Mouse (Mus musculus) kidney, postnatal 10 days (tissue): ENCODE data around the gene Rabac1.

Experiments
- DNase-seq: peaks from one replicate; pipeline ENCODE4 v3.0.0; 2021; ENCODE audit warnings: mixed read lengths

Rabac1 gene

DNA sequence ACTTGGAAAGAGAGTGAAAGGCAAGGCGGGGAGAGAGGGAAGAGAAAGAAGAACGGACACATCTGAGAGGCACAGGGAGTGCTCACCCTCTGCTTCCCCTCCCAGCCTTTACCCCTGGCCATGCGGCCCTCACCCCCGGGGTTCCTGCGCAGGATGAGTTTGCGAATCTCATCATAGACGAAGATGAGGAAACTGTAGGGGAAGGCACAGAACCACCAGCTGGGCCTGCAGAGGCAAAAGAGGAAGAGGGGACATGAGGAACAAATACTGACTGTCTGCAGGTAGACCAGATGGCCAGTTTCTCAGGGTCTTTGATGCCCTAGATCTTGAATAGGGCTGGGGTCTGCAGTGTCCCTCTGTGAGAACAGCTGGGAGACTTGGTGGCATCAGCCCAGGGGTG, 6.2 kb upstream of the Rabac1 start:
- DNase-seq, result no peak

DNA sequence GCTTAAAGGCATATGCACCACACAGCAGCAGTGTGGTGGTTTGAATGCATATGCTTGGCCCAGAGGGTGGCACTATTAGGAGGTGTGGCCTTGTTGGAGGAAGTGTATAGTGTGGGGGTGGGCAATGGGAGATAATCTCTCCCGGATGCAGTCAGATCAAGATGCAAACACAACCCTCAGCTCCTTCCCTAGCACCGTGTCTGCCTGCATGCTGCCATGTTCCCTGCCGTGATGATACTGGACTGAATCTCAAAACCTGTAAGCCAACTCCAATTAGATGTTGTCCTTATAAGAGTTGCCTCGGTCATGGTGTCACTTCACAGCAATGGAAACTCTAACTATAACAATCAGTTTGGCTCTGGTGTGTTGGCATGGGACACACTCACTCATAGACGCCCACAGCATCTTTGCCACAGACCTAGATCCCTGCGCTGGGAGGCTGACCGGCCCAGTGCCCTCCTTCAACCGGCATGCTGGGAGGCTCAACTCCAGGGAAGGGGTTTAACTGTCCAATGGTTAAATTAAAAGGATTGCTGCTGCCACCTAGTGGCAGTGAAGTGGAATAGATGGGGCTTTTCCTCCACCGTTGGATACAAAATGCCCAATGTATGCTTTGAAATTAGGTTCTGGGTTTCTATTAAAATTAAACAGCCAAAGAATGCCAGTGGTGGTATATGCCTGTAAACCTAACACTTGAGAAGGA, 2.5 kb upstream of the Rabac1 start:
- DNase-seq, result peak; percentile 34

DNA sequence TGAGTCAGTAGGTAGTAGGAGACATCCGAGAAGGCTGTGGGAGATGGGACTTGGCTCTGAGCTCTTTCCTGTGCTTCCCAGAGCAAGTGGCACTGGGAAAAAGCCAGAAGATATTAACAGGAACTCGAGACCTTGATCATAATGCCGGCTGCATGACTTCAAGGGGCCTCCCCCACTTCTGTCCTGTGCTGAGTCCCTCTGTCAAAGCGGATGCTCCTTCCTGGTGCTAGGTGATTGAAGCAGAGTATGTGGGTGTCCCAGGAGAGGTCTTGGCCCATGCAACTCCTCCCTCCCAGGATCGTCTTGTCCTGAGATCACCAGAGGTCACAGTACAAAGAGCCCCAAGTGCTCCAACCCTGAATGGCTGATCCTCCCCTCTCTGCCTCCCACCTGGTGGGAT, 1.3 kb upstream of the Rabac1 start:
- no peak for DNase-seq

DNA sequence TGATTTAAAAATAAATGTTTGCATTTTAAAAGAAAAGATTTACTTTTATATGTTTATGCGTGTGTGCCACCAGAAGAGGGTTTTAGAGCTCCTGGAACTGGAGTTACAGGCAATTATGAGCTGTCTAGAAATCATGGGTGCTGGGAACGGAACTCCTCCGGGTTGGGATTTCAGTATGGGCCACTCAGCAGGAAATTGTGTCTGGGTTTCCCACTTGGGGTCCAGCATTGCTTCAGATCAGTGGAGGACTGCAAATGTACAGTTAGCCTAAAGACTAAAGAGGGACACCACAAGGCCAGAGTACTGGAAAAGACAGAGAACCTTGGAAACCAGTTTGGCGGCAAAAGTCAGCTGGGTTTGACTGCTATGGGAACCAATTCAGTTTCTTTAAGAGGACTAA, 654 bp upstream of the Rabac1 start:
- no peak for DNase-seq

DNA sequence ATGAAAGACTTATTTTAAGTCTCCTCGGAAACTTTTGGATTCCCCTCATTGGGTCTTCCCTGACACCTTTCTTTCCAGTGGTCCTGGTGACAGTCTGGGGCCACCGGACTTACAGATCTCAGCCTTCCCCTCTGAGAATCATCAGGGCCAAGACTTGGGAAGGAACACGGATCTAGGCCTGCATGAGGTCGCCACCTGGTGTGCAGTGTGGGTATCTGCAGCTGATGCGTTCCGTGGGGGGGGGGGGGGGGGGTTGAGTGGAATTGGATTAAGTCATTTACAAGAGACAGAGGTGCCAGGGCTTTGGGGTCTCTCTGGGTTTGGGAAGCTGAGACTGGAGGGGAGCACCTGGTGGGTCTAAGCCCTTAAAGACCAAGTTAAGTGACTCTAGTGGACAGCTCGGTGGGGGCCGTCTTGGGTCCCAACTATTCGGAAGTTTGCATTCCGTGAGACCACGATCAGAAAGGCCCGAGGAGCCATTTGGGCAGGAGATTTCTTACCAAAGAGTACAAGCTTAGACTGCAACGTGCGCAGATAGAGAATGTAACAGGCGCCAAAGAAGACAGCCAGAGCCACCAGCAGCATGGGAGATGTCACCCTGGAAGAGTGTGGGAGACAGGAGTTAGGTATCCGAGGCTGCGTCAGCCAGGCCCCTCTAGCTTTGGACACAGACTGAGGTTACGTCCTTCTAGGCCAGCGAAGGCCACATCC, 1.1 kb downstream of the Rabac1 start:
- peak; percentile 61 for DNase-seq

DNA sequence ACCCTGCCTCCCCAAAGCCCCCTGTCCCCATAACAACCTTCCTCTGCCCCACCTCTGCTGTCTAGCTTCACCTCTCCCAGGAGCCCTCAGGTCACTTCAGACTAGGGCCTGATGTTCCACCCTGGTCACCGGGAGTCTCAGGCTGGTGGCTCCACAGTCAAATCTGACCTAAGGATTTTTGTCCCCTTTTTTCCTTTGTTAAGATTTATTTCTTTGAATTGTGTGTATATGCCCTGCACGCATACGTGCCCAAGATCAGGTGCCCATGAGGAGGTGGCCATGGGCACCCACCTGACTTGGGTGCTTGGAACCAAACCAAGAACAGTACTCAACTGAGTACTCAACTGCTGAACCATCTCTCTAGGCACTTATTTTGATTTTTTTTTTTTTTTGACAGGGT, 2.2 kb downstream of the Rabac1 start:
- no peak for DNase-seq

DNA sequence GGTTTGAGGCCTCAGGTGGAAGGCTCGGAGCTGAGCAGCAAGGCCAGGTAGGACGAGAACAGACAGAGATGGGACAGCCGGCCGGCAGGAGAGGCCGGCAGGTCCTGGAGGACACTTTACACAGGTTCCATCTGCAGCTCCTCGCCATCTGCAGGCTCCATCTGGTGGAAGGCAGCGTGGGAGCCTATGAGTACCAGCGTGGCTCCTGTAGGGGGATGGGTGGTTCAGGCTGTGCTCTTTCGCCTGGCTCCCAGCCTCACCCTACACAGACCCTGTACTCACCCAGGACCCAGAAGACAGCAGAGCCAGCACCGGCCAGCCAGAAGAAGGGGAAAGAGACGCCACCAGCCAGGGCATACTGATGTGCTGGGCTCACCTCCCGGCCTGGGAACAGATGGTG, 2.7 kb downstream of the Rabac1 start:
- DNase-seq, result no peak

DNA sequence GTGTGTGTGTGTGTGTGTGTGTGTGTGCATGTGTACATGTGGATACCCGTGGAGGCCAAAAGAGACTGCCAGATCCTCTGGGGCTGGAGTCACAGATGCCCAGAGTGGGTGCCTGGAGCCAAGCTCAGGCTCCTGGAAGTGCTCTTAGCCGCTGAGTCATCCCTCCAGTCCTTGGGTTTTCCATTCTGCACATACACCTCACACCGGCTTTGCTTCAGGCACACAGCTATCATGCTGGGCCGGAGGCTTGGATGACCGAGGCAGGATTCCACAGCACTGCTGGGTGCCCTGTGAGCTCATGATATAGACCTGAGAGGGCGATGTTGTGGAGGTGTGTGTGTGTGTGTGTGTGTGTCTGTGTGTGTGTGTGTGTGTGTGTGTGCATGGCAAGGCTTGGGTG, 4.1 kb downstream of the Rabac1 start:
- DNase-seq, result no peak

DNA sequence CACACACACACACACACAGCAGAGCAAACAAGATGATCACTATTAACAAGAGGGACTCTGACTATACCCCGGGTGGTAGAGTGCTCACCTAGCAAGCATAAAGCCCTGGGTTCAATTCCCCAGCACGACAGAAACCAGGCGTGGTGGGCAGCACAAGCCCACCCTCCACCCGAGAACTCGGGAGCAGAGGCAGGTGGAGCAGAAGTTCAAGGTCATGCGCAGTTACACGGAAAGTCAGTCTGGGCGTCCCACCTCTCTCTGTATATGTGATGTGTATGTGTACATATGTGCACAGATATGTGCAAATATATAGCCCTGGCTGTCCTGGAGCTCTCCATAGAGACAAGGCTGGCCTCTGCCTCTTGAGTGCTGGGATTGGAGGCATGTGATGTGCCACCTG, 4.6 kb downstream of the Rabac1 start:
- no peak for DNase-seq

DNA sequence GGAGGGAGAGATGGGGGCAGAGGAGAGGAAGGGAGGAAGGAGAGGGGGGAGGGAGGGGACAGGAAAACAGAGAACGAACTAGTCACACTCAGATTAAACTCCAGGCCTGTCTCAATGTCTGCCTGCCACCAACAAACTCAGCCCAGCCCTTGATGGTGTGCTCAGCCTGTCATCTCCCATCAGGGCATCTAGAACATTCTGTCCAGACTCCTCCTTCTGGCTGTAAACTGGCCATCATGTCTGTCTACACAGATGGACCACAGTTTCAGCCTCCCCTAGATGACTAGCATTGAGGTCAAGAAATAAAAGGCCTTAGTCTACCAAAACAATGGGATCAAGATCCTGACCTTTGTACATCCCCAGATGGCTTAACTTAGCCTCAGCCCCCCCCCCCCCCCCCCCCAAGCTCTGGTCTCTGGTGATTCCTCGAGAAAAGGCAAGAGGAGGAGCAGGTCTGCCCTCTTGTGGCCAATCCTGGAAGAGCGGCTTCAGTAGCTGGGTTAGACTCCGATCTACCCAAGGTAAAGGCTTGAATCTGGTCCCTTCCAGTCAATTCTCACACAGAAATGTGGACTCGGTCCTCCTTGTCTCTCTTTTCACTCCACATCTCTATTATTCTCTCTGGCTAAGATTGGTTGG, 7.5 kb downstream of the Rabac1 start:
- DNase-seq, result peak; percentile 91

DNA sequence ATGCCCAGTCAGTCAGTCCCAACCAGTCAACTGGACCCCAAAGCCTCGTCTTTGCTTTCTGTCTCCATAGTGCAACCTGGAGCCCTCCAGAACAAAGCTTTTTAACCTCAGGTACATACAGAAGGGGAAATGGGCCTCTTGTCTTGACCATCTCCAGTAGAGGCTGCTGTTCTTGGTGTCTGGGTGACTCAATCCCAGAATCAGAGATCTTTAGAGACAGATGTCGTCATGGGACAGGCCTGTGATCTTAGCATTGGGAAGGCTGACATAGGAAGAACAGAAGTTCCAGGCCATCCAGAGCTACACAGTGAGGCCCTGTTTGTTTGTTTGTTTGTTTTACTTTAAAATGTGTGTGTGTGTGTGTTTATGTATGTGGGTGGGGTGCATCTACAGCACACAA, 8.3 kb downstream of the Rabac1 start:
- no peak for DNase-seq

DNA sequence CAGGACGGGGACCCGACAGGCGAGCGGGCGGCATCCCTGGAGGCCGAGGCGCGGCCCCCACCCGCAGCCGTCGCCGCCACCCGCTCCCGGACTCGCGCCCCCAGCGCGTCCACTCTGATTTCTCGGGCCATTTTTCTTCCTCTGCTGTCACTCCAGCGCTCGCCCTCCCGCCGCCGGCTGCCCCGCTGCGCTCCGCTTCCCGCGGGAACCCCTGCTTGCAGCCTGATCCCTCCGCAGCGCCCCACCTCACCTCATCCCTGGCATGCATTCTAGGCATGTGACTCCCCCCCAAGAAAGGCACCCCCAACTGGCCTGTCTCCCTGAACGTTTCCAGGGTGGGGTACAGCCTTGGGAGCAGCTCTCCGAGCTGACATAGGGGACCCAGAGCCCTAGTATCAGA, 17.3 kb downstream of the Rabac1 start:
- no peak for DNase-seq

DNA sequence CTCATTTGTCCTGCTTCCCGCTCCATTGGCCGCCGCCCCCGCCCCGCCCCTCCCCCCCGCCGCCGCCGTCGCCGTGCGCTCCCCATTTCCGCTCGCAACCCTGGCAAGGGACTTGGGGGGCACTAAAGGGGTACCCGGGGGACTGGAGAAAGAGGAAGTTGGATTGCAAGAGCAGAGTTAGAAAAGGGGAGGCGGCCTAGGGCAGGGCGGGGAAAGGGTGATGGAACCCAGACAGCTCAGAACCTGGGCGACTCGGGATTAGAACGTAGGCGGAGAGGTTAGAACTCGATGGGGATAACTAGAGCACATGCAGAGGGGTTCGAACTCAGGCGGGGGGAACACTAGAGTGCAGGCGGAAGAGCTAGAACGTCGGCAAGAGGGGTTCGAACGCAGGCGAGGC, 18.1 kb downstream of the Rabac1 start:
- no peak for DNase-seq

DNA sequence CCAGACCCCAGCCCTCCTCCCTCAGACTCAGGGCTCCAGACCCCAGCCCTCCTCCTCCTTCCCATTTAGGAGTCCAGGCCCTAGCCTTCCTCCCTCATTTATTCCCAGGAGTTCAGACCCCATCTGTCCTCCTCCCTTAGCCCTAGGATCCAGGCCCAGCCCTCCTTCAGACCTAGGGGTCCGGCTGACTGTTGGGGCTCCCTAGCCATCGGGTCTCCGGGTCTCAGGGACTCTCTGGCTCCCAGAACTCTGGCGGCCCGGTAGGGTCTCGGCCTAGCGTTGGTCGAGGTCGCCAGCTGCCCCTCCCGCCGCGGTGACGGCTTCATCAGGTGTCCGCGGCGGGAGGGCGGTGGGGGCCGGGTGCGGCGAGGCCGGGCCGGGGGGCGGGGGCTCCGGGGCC, 18.6 kb downstream of the Rabac1 start:
- DNase-seq, result no peak

DNA sequence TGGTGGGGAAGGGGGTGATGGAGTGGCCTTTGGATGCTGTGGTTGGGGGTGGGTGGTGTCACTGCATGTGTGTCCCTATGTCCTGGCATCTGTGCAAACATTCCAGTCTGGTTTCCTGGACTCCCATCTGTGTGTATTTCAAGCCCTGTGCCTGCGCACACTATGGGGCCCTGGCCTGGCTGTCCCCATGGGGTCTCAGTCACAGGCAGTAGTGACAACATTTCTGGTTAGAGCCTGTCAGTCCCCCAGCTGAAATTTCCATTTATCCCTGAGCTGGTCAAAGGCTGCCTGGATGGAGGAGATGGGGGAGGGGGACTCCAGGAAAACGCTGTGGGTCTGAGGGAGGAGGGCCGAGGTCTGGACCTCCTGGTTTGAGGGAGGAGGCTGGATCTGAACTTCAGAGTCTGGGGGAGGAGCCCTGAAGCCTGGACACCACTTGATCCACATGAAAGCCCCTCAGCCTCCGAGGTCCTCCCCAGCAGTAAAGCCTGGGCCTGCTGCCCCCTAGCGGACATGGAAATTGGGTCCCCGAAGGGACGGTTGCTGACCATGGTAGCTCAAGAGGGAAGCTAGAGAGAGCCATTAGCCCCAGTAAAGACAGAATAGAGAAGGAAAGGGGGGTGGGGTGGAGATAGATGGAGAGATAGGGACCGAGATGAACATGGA, 22.5 kb downstream of the Rabac1 start:
- DNase-seq, result peak; percentile 87

DNA sequence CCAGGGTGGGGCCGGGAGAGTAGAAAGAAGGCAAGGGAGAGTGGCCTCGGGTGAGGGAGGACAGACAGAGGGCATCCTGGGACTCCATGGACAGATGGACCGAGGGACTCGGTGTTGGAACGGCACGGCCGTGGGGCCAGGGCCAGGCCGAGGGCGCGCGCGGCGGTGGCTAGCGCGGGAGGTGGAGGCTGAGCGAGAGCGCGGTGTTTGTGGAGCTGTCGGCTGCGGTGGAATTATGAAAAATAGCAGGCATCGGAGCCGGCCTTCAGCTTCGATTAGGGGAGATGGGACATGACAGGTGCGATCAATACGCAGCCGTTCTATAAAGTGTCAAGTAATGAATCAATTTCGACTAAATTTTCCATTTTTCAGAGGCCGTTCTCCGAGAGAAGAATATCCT, 23.8 kb downstream of the Rabac1 start:
- no peak for DNase-seq

DNA sequence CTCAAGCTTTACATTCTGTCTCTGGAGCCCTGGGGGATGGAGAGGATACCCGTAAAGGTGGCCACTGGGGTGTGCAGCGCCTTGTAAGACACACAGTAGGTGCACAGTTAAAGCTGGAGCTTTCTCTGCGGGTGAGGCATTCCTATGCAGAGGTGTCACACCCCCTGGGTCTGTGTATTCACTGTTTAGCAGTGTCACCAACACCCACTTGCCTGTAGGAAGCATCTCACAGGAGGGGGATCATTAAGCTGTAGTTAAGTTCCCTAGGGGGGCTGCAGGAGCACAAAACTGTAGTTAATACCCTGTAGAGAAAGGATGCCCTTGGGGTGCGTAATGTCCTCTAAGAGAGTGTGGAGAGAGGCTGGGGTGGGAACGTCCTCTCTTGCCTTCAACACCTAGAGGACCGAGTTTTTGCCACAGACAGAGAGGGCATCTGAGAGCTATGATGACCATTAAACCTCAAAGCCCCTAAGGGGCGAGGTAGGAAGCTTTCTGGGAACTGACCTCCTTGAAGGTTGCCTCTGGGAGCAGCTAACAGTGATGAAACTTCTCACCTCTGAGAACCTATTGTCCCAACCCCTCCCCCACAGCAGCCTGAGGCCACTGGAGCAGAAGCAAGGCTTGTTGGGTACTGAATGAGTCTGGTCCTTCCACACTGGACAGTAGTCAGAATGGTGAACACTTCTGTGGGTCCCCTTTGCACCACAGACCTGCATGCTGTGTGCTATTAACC, 25.1 kb downstream of the Rabac1 start:
- no peak for DNase-seq

DNA sequence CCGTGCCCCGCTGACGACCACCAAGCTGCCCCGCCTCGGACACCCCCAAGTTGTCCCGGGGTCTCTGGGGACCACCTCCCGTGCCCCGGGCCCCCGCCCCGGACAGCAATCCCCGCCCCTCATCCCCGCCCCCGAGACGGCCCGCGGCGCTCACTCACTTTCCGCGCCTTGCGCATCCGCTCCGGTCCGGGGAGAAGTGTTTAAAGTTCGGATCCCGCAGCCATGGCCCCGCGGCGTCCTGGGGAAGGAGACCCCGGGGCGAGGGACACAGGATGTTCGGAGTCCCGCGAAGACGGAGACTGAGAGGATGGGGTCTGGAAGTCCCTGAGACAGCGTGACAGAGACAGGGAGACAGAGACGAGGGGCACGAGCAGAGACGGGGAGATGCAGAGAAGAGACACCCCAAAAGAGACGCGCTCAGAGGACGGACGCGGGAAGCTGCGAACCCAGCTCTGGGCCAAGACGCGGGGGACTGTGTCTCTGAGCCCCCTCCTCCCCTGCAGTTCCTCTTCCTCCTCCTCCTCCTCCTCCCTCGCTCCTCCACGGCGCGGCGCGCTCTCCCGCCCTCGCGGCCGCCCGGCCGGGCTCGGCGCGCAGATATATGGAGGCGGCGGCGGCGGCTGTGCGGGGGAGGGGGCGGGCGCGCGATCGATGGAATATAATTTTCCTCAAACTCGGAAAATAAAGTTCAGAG, 28.1 kb downstream of the Rabac1 start, which contains the start of gene Gm4881:
Gene Gm4881, minus strand, starts transcription at position 238 of the 694 bp plus-strand sequence.
- no peak for DNase-seq

DNA sequence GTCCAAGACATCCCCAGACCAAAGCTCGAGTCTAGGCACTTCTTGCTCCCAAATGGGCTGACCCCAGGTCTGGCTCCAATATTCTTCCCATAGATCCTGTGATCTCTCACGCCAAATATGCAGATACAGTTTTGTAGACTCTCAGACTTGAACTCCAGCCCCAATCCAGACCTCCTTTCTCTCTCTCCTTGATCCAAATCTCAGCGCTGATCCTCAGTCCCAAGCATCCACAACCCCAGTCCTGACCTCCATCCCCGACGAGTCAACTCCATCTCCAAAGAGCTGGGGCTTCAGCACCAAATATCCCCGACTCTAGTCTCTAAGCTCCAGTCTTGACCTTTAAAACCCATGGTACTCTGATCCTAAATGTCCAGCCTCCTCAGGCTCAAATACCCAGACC, 28.9 kb downstream of the Rabac1 start:
- no peak for DNase-seq

DNA sequence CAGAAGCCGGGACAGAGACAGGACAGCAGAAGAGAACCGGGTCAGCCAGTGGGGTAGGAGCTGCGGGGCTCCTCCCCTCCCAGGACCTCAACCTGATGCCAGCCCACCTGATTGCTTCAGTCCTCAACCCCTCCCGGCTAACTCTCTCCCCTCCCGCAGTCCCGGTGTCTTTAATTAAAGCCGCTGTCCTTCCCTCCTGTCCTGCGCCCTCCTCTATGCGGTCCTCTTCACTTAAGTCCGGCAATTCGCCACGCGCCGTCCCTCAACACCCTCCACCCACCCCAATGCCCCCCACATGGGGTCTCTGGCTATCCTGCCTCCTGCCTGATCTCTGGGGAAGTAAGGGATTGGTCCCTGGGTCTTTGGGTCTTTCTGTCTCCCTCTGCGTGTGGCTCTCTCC, 40.9 kb downstream of the Rabac1 start:
- no peak for DNase-seq

DNA sequence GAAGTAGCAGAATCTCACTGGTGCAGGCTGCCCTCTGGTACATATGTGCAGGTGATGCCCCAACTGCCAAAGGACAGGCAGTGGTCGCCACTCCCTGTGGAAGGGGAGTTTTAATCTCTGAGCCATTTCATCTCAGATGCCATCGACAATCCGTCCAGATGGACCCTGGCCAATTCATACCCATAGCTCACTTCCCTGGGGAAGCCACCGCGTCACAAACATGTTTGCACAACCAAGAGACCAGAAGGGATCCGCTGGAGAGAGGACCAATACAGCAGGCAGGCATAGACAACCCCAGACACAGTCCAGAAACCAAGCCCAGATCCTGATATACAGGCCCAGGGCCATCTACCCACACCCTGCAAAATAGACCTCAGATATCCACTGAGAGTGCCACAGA, 42.1 kb downstream of the Rabac1 start:
- no peak for DNase-seq
